Mouse (Mus musculus) A20 (cell line): ENCODE results near the gene Lamtor3.
A peak's percentile ranks its signal among the peaks of the same experiment; 100 is the strongest.
"Not testable (repeated sequence)": the region's sequence is repeated elsewhere in the genome, so short reads cannot be mapped to it uniquely, and the experiment has no call there.

Source experiments
- DNase-seq: peaks from one replicate; pipeline ENCODE4 v3.0.0-alpha.2; 2011; ENCODE audit warnings: low read depth, low spot score

The Lamtor3 gene

GRCm38 (mm10) chr3:137933986-137934385, 15.7 kb downstream of the Lamtor3 start:
- no peak for DNase-seq

- DNase-seq = no peak
These were observed 17.5 kb downstream of the Lamtor3 start for GRCm38 (mm10) chr3:137935570-137936525.

GRCm38 (mm10) chr3:137936541-137936940, 18.2 kb downstream of the Lamtor3 start:
- DNase-seq = no peak

- DNase-seq = no peak
These were observed 20.3 kb downstream of the Lamtor3 start for GRCm38 (mm10) chr3:137938608-137939007.

GRCm38 (mm10) chr3:137940757-137941156, 22.5 kb downstream of the Lamtor3 start:
- DNase-seq = no peak

GRCm38 (mm10) chr3:137941555-137941954, 23.2 kb downstream of the Lamtor3 start:
- no peak for DNase-seq

- no peak for DNase-seq
These were observed 23.9 kb downstream of the Lamtor3 start for GRCm38 (mm10) chr3:137942098-137942622.

- DNase-seq = no peak
These were observed 25.4 kb downstream of the Lamtor3 start for GRCm38 (mm10) chr3:137943737-137944154.

GRCm38 (mm10) chr3:137946827-137947226, 28.5 kb downstream of the Lamtor3 start:
- DNase-seq = no peak

GRCm38 (mm10) chr3:137947525-137947924, 29.2 kb downstream of the Lamtor3 start:
- peak; percentile 73 for DNase-seq

- DNase-seq = peak; percentile 69
These were observed 32.0 kb downstream of the Lamtor3 start for GRCm38 (mm10) chr3:137950191-137950885.

- not testable (repeated sequence) for DNase-seq
These were observed 33.0 kb downstream of the Lamtor3 start for GRCm38 (mm10) chr3:137951302-137951701.

- DNase-seq = no peak
These were observed 33.5 kb downstream of the Lamtor3 start for GRCm38 (mm10) chr3:137951819-137952218.

- DNase-seq = peak; percentile 88
These were observed 34.1 kb downstream of the Lamtor3 start for GRCm38 (mm10) chr3:137952225-137952913.

GRCm38 (mm10) chr3:137952914-137953880, 34.9 kb downstream of the Lamtor3 start:
- DNase-seq = peak; percentile 90

GRCm38 (mm10) chr3:137954256-137954916, 36.1 kb downstream of the Lamtor3 start:
- peak; percentile 93 for DNase-seq

- DNase-seq = peak; percentile 90
These were observed 37.3 kb downstream of the Lamtor3 start for GRCm38 (mm10) chr3:137955560-137956081.

- no peak for DNase-seq
These were observed 39.6 kb downstream of the Lamtor3 start for GRCm38 (mm10) chr3:137957864-137958263.

GRCm38 (mm10) chr3:137958352-137958751, 40.0 kb downstream of the Lamtor3 start:
- DNase-seq = no peak

- DNase-seq = no peak
These were observed 41.1 kb downstream of the Lamtor3 start for GRCm38 (mm10) chr3:137959456-137959855.
